Mouse (Mus musculus) hindbrain, embryonic 13.5 days (tissue): ENCODE measurements at regions not wholly inside any gene's neighbourhood (a gene's known extent, or its start where the extent isn't known, plus 50 kb on each side); places are given as distances from the start of the nearest gene placed in this dataset.

Experiments used
- ATAC-seq: fragments of 200-750 bp; cut with Nextera tagmentation; 2 replicates; pipeline ENCODE4 v1.8.0; 2017; ENCODE audit warnings: moderate TSS enrichment; ENCODE audit not compliant: low FRiP score
- H3K27ac ChIP-seq: fragments of 300-500 bp; sonication (generic); 2 replicates; pipeline ENCODE4 v1.5.1; 2015; ENCODE audit warnings: inconsistent platforms, mild to moderate bottlenecking, moderate library complexity
- H3K27me3 ChIP-seq: fragments of 300-500 bp; sonication (generic); 2 replicates; pipeline ENCODE4 v1.6.1; 2015; ENCODE audit warnings: mild to moderate bottlenecking, inconsistent platforms
- H3K36me3 ChIP-seq: fragments of 300-500 bp; sonication (generic); 2 replicates; pipeline ENCODE4 v1.6.1; 2015; ENCODE audit warnings: mild to moderate bottlenecking, inconsistent platforms
- H3K4me1 ChIP-seq: fragments of 300-500 bp; sonication (generic); replicated peaks from 2 replicates; pipeline ENCODE4 v1.6.1; 2015; ENCODE audit warnings: inconsistent platforms
- H3K4me2 ChIP-seq: fragments of 300-500 bp; sonication (generic); 2 replicates; pipeline ENCODE4 v1.6.1; 2015; ENCODE audit warnings: inconsistent platforms, mild to moderate bottlenecking, moderate library complexity
- H3K4me3 ChIP-seq: fragments of 300-500 bp; sonication (generic); 2 replicates; pipeline ENCODE4 v1.5.1; 2015; ENCODE audit warnings: mild to moderate bottlenecking, inconsistent platforms
- H3K9ac ChIP-seq: fragments of 300-500 bp; sonication (generic); 2 replicates; pipeline ENCODE4 v1.6.1; 2015; ENCODE audit warnings: mild to moderate bottlenecking, inconsistent platforms
- H3K9me3 ChIP-seq: fragments of 300-500 bp; sonication (generic); 2 replicates; pipeline ENCODE4 v1.6.1; 2016; ENCODE audit warnings: inconsistent platforms
- WGBS: fragments of 180-500 bp; shearing (Covaris S2); methylation state at CpG from one replicate; pipeline ENCODE4 v1.1.7; 2015; 5-methylcytosine and 5-hydroxymethylcytosine counted together

DNA sequence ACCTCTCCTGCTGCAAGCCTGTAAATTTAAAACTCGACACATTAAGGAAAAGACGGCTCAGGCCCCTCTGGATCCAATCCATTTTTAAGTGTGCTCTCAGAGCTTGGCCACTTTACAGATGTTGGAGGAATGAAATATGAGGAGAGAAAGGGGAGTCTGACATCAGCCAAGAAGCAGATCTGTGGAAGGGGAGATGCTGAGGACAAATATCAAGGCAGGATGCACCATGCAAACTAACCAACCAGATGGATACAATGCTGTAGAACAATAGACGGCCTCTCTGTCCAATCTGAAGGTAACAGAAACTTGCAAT is 166.2 kb downstream of the Sox4 start:
- H3K4me1 ChIP-seq = peaks cover 45% of the 10 kb centered on the region

DNA sequence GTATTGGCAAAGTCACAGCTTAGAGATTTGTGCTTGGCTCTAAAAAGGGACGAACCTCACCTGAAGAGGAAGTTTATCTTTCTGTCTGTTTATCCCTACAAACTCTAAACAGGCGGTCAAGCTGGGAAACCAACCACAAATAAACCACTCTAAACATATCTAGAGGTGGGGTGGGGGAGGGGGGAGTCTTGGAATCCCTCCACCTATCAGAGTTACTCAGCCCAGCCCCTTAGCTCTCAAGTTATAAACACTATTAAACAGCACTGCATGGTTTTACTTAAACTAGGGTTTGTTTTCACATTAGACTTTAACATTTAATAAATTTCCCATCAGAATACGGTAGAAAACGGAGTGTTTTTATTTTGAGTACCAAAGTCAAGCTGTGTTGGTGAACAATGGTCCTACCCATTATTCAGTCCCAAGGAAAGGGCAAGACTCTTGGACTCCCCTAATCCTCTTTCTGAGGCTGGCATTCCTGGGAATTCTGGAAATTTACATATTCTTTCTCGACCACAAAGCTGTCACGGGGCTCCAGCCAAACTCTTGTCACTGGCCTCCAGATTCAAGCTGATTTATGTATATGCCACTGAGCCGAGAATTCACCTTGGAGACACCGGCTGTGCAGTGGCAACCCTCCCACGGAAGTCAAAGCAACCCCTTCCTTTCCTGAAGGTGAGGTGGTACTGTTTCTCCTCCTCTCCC is 166.7 kb downstream of the Sox4 start:
- Histone ChIP-seq H3K36me3 (no peaks in the 10 kb centered on the region), H3K4me3 (no peak overlapping the region), H3K4me2 (no peak overlapping the region), H3K9ac (no peak overlapping the region), H3K9me3 (no peaks in the 10 kb centered on the region), H3K27me3 (no peaks in the 10 kb centered on the region), H3K4me1 (peaks cover 45% of the 10 kb centered on the region), H3K27ac (peak overlapping the region; percentile 78)
- no peak for ATAC-seq
- WGBS = 21% methylated on average over 9 of the region's 9 CpGs

More for the DNA sequence above, 166.2 kb downstream of the Sox4 start:
- WGBS = 32% methylated on average over 3 of the region's 3 CpGs
- Histone ChIP-seq H3K27me3 (no peaks in the 10 kb centered on the region), H3K36me3 (no peaks in the 10 kb centered on the region), H3K9ac (no peak overlapping the region), H3K9me3 (no peaks in the 10 kb centered on the region), H3K4me3 (no peak overlapping the region), H3K4me2 (no peak overlapping the region), H3K27ac (peak overlapping the region; percentile 78)
- no peak for ATAC-seq

DNA sequence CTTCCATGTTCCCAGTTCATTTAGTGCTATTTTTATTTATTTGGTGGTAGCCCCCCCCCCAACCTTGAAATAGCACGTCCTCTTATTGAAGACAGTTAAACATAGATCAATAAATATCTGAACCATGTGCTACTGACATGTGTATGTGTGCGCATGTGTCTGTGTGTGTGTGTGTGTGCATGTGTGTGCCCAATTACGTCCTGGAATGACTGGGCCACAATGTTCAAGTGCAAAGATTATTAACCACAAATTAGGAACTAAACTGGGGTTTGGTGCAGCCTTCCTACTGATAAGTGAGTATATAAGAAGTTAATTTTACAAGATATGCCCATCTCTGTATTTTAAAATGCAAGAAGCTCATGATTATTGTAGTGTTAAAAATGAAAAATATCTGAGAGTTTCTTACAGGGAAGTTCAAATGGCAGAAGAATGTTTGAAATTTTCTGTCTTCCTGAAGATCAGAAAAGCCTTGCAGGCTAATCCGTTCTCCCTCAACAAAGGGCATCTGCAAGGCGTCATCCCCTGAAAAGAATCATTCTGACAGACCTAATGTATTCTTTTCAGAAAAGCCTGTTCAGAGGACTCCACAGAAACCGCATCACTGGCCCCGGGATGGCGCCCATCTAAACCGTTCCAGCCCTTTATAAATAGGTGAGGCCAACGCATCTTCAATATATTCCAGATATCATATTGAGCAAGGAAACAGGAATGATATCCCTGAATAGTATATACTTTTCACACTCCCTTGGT is 170.8 kb downstream of the Sox4 start:
- H3K36me3 ChIP-seq = no peaks in the 10 kb centered on the region
- no peak overlapping the region for H3K4me3 ChIP-seq
- no peak overlapping the region for H3K4me2 ChIP-seq
- H3K9me3 ChIP-seq = no peaks in the 10 kb centered on the region
- no peaks in the 10 kb centered on the region for H3K27me3 ChIP-seq
- peak overlapping the region; percentile 90 for H3K27ac ChIP-seq
- peaks cover 58% of the 10 kb centered on the region for H3K4me1 ChIP-seq
- WGBS = 14% methylated on average over 10 of the region's 10 CpGs
- 0 out of 2 replicates have a peak overlapping the region, but pooled peaks have one; percentile 56 for H3K9ac ChIP-seq
- no peak for ATAC-seq

DNA sequence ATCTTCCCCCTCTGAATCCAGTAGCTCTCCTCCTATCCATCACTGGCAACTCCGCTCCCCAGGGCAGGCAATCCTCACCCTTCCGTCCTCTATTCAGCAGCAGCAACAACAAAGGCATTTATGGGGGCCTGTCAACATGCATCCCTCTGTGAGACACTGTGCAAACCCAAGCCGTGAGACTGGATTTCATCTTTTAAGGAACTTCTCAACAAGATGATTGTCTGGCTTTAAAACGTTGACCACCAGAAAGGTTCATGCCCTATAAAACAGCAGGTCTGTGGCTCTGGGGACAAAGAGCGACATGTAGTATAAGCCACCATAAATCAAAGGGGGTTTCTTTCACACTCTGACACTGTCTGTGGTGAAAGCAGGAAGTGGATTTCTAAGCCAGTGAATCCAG is 171.4 kb downstream of the Sox4 start:
- Histone ChIP-seq H3K4me3 (no peak overlapping the region), H3K36me3 (no peaks in the 10 kb centered on the region), H3K4me2 (0 out of 2 replicates have a peak overlapping the region, but pooled peaks have one; percentile 18), H3K4me1 (peaks cover 54% of the 10 kb centered on the region), H3K9ac (peak overlapping the region; percentile 56; the same call in 1 of the 2 replicates), H3K27me3 (no peaks in the 10 kb centered on the region), H3K9me3 (no peaks in the 10 kb centered on the region), H3K27ac (peak overlapping the region; percentile 90)
- peak; percentile 72 for ATAC-seq
- WGBS = 4% methylated on average over 5 of the region's 5 CpGs

DNA sequence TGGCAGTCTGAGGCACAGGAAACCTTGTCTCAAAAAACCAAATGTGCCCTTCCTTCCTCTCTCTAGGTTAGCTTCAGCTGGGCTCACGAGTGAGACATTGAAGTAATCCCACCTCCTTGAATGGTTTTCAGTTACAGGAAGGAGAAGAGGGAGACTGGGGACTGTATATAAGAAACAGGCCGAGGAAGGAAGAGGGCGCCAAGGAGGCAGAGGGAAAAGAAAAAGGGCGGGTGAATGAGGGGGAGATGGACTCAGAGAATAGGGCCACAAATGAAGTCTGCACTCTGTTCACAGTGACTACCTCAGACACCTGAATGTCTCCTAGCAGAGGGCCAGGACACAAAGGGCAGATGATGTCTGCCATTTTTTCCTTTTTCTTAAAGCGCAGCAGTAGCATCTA is 171.9 kb downstream of the Sox4 start:
- H3K4me2 ChIP-seq = no peak overlapping the region
- no peaks in the 10 kb centered on the region for H3K36me3 ChIP-seq
- peak overlapping the region; percentile 90 for H3K27ac ChIP-seq
- WGBS = 10% methylated on average over 5 of the region's 5 CpGs
- H3K9ac ChIP-seq = peak overlapping the region; percentile 56; the same call in 1 of the 2 replicates
- H3K4me3 ChIP-seq = no peak overlapping the region
- no peaks in the 10 kb centered on the region for H3K27me3 ChIP-seq
- peaks cover 52% of the 10 kb centered on the region for H3K4me1 ChIP-seq
- ATAC-seq = peak; percentile 16; the same call in 1 of the 2 replicates
- no peaks in the 10 kb centered on the region for H3K9me3 ChIP-seq

DNA sequence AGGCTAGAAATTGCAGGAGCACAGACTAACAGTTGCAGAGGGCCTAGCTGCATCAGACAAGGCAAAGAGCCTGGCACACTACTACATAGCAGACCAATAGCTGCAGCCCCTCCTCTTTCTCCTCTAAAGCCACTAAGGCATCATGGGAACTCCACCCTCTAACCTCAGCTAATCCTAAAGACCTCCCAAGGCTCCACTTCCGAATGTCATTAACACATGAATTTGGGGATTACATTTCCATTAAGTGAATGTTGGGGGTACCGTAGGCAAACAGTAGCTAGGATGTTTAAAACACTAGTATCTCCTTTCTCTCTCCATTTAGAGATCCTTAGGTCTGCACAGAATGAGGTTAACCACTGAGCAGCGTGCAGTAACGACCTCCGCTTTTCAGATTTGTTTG is 173.1 kb downstream of the Sox4 start:
- Histone ChIP-seq H3K27me3 (no peaks in the 10 kb centered on the region), H3K9me3 (no peaks in the 10 kb centered on the region), H3K4me1 (peaks cover 61% of the 10 kb centered on the region), H3K36me3 (no peaks in the 10 kb centered on the region), H3K9ac (no peak overlapping the region), H3K4me3 (no peak overlapping the region), H3K27ac (0 out of 2 replicates have a peak overlapping the region, but pooled peaks have one; percentile 13), H3K4me2 (no peak overlapping the region)
- ATAC-seq = no peak
- 47% methylated on average over 5 of the region's 5 CpGs for WGBS

DNA sequence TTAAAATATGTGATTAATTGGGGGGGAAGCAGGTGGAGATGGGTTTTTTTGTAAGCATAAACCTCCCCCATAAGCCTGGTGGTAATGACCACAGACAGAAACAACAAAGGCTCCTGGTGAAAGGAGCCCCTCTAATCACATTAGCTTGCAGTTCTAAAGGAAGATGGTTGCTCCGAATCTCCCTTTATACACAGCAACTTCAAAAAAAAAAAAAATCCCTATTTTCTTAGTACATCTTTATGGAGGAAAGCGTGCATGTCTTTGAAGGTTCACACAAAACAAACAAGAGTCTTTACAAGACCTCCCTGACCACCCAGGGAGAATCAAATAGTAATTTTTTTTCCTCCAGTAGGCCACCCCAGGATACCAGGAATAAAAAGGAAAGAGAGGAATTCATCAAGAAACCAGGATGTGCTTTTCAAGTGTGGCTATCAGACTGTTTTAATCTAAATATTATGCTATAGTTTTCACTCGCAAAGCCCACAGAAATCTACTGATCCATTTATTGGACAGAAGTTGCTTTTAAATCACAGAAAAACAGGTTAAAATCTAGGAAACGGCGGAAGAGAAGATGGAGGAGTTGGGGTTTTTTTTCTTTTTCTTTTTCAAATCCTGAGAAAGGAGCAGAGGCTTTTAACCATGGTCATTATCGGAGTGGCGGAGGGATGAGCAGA is 178.2 kb downstream of the Sox4 start:
- H3K4me3 ChIP-seq = no peak overlapping the region
- H3K36me3 ChIP-seq = no peaks in the 10 kb centered on the region
- H3K4me2 ChIP-seq = 0 out of 2 replicates have a peak overlapping the region, but pooled peaks have one; percentile 6
- WGBS = 37% methylated on average over 7 of the region's 7 CpGs
- H3K9ac ChIP-seq = peak overlapping the region; percentile 35
- H3K4me1 ChIP-seq = peaks cover 56% of the 10 kb centered on the region
- peak overlapping the region; percentile 76 for H3K27ac ChIP-seq
- H3K9me3 ChIP-seq = no peaks in the 10 kb centered on the region
- no peaks in the 10 kb centered on the region for H3K27me3 ChIP-seq
- ATAC-seq = no peak

DNA sequence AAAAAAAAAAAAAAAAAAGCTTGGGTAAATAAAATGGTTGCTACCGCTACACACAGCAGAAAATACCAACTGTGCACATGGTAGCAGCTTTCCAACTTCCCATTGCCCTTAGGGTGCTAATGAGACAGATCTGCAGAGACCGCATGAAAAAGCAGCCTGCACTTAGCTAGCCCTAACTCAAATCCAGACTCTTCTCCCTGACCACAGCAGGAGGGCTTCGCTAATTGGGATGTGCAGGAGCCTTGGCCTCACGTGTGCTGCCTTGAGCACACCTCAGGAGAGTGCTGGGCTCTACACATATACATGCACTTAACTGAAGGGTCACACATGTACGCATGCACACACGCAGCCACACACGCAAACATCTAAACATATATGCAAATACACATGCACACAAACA is 178.9 kb downstream of the Sox4 start:
- Histone ChIP-seq H3K9ac (peak overlapping the region; percentile 35; the same call in 1 of the 2 replicates), H3K27me3 (no peaks in the 10 kb centered on the region), H3K4me3 (no peak overlapping the region), H3K27ac (peak overlapping the region; percentile 76), H3K9me3 (no peaks in the 10 kb centered on the region), H3K36me3 (no peaks in the 10 kb centered on the region), H3K4me2 (0 out of 2 replicates have a peak overlapping the region, but pooled peaks have one; percentile 6), H3K4me1 (peaks cover 56% of the 10 kb centered on the region)
- peak; percentile 75 for ATAC-seq
- 36% methylated on average over 7 of the region's 7 CpGs for WGBS

DNA sequence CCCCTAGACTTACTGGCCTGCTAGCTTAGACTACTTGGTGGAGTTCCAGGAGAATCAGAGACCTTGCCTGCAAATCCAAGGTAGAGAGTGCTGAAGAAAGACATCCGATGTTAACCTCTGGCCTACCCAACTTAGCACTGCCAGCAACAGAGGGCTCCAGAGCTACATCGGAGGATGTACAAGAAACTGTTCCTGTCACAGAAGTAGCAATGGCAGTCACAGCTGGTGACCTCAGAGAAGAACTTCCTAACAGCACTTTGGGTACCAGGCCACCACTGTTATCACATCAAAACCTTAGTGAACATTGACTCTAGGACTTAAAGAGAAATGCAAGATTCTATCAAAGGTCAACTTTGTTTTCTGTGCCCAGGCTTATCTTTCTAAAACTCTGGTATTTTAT is 180.0 kb downstream of the Sox4 start:
- no peak overlapping the region for H3K4me2 ChIP-seq
- no peak overlapping the region for H3K27ac ChIP-seq
- H3K9me3 ChIP-seq = no peaks in the 10 kb centered on the region
- no peak overlapping the region for H3K4me3 ChIP-seq
- ATAC-seq = no peak
- H3K36me3 ChIP-seq = no peaks in the 10 kb centered on the region
- no peaks in the 10 kb centered on the region for H3K27me3 ChIP-seq
- WGBS = 93% methylated on average over 2 of the region's 2 CpGs
- peaks cover 65% of the 10 kb centered on the region for H3K4me1 ChIP-seq
- H3K9ac ChIP-seq = no peak overlapping the region

DNA sequence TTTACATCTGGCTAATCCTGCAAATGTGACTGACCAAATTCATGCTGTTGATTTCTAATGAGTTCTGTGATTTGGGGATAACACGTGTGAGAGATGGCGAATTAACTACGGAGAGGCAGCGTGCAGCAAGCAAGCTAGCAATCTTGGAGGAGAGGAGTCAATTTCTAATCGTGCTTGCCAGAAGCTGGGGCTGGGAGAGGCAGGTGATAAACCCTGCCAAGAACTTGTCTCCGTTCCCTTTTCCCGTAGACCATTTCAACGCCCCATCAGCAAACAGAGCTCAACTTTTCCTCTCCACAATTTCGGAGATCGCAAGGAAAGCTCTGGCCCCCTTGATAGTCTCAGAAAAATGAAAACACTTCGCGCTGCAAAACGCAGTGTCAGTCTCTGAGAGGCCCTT is 183.0 kb downstream of the Sox4 start:
- no peak overlapping the region for H3K4me3 ChIP-seq
- no peaks in the 10 kb centered on the region for H3K27me3 ChIP-seq
- no peaks in the 10 kb centered on the region for H3K36me3 ChIP-seq
- H3K4me1 ChIP-seq = peaks cover 56% of the 10 kb centered on the region
- WGBS = 43% methylated on average over 13 of the region's 13 CpGs
- peak overlapping the region; percentile 80 for H3K27ac ChIP-seq
- ATAC-seq = no peak
- no peaks in the 10 kb centered on the region for H3K9me3 ChIP-seq
- 0 out of 2 replicates have a peak overlapping the region, but pooled peaks have one; percentile 3 for H3K4me2 ChIP-seq
- H3K9ac ChIP-seq = no peak overlapping the region

DNA sequence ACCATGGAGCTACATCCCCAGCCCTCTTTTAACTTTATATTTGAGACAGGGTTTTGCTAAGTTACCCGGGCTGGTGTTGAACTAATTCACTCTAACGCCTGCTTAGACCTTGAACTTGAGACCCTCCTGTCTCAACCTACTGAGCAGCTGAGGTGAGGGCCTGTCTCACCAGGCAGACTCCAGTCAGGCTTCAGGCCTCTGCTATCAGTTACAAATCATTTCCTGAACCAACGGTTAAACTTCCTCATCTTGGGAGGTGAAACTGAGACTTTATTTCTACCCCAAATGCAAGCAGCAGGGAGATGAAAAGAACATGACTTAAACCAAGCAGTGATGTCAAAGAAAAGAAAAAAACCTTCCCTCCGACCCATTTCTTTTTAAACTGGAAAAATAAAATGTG is 183.5 kb downstream of the Sox4 start:
- no peak for ATAC-seq
- 76% methylated on average over 4 of the region's 4 CpGs for WGBS
- Histone ChIP-seq H3K9me3 (no peaks in the 10 kb centered on the region), H3K36me3 (no peaks in the 10 kb centered on the region), H3K4me3 (no peak overlapping the region), H3K4me1 (peaks cover 51% of the 10 kb centered on the region), H3K27ac (peak overlapping the region; percentile 60), H3K9ac (no peak overlapping the region), H3K27me3 (no peaks in the 10 kb centered on the region), H3K4me2 (no peak overlapping the region)

DNA sequence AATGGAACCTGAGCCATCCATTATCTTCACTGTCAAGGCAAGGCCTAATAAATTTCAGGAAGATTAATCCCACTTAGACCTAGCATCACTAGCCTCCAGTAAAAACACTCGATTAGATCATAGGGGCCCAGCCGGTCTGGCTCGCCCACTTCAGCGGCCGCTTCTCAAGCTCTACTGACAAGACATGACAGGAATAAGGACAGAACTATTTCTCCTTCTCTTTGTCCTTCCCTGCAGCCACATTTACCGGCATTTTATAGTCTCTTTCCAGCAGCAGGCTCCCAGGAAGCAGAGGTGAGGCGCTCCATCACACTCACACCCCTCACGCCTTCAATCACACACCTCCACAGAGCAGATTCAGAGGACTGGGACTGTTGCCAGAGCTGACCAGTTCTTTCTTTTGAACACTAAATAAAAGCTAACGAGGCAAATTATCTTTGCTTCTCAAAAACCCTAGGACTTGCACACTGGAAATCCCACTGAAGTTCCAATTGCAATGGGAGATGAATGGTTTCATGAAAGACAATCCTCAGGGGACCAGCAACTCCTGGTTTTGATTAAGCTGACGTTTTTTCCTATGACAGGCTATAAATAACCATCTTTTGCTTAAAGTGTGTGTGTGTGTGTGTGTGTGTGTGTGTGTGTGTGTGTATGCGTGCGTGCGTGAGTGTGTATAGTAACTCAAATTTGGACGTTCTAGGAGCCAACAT is 184.6 kb downstream of the Sox4 start:
- H3K4me1 ChIP-seq = peaks cover 42% of the 10 kb centered on the region
- peak overlapping the region; percentile 83 for H3K27ac ChIP-seq
- no peaks in the 10 kb centered on the region for H3K27me3 ChIP-seq
- ATAC-seq = peak; percentile 64
- 39% methylated on average over 14 of the region's 14 CpGs for WGBS
- H3K4me3 ChIP-seq = no peak overlapping the region
- H3K4me2 ChIP-seq = 0 out of 2 replicates have a peak overlapping the region, but pooled peaks have one; percentile 10
- no peaks in the 10 kb centered on the region for H3K36me3 ChIP-seq
- no peak overlapping the region for H3K9ac ChIP-seq
- H3K9me3 ChIP-seq = no peaks in the 10 kb centered on the region
